Mouse (Mus musculus): ENCODE data around the gene Qtrt2. TPM values are rescaled to one million over a fixed set of nuclear protein-coding genes. Genes with fewer than 3 reads are reported as not detected.

Gene Qtrt2
- polyA plus RNA-seq (2015; fragmentation: Nextera tagmentation; extraction: Ambion mirVana): 22.8 and 24.6 TPM in 2 replicates

- H3K9me3 ChIP-seq (replicated peaks; ENCODE audit: low read length): no peaks in the 10 kb centered on the region
- H3K4me1 ChIP-seq (replicated peaks; ENCODE audit: insufficient read depth, low read length): no peaks in the 10 kb centered on the region
- H3K9ac ChIP-seq (ENCODE audit: low read depth, low read length): no peak within 1 kb of the TSS
- DNase-seq (ENCODE audit: low spot score): peak; percentile 28
- H3K4me2 ChIP-seq (ENCODE audit: low read length): no peak within 1 kb of the TSS
- no peak within 1 kb of the TSS for H3K27ac ChIP-seq
- TF ChIP-seq CTCF (IDR thresholded peaks at IDR 0.05; ENCODE audit: low read depth): no peak
- no peaks in the 10 kb centered on the region for H3K36me3 ChIP-seq (ENCODE audit: insufficient read depth, low read length)
- H3K4me3 ChIP-seq (replicated peaks; ENCODE audit: low read depth, low read length): no peak within 1 kb of the TSS
- H3K27me3 ChIP-seq (ENCODE audit: insufficient read depth, low read length): no peaks in the 10 kb centered on the region
- WGBS: 65% methylated on average over 6 of the region's 6 CpGs
- no peak for ATAC-seq (replicated peaks; ENCODE audit: low FRiP score, low read depth)
These were observed at the start of gene Qtrt2 for GRCm38 (mm10) chr16:43926341-43926859. TSS of gene Qtrt2 (minus strand) at chr16:43926809.

DNA sequence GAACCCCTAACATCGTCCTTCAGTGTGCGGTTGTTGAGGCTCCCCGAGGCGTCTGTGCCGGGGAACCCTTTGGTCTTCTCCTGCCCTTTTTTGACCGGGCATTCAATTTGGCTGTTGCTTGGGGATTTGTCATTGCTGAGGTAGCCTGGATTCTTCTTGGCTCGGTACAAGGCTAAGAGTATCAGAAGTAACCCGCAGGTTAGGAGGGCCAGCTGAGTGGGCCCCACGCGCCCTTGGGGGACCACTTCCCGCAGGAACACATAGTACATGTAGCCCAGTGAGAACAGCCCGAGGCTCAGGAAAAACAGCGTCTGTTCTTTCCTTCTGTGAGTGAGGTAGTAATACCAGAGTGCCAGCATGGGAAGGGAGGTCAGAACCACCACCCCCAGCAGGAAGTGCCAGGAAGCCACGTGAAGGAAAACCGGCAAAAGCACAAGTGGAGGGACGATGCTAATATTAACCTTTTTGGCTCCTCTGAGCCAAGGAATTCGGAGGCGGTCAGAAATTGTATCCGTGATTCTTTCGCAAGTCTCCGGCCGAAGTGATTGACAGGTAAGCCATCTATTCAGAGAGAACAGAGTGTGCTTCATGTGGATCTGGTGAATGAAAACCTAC, 47.1 kb upstream of the Qtrt2 start:
- Histone ChIP-seq H3K4me1 (replicated peaks; ENCODE audit: insufficient read depth, low read length) (no peaks in the 10 kb centered on the region), H3K4me3 (replicated peaks; ENCODE audit: low read depth, low read length) (no peak overlapping the region), H3K4me2 (ENCODE audit: low read length) (no peak overlapping the region), H3K9ac (ENCODE audit: low read depth, low read length) (no peak overlapping the region), H3K9me3 (replicated peaks; ENCODE audit: low read length) (no peaks in the 10 kb centered on the region), H3K36me3 (ENCODE audit: insufficient read depth, low read length) (no peaks in the 10 kb centered on the region), H3K27me3 (ENCODE audit: insufficient read depth, low read length) (no peaks in the 10 kb centered on the region), H3K27ac (no peak overlapping the region)
- WGBS: 81% methylated on average over 22 of the region's 22 CpGs
- no peak for DNase-seq (ENCODE audit: low spot score)
- no peak for ATAC-seq (replicated peaks; ENCODE audit: low FRiP score, low read depth)
- no peak for TF ChIP-seq CTCF (IDR thresholded peaks at IDR 0.05; ENCODE audit: low read depth)

DNA sequence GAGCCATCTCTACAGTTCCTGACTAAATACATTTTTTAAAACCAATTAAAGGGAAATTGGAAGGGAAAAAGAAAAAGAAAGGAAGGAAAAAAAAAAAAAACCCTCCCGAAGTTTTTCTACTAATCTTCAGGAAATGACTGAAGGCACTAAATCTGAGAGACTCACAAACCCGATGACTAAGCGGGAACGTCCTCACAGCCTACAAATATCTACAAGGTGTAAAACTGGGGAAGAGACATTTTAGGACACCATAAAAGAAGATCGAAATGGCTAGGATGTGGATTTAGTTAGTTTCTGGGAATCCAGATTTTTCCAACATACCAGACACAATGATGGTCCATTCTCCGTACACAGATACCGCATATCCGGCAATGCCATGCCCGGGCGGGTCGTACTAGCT, 46.5 kb upstream of the Qtrt2 start:
- Histone ChIP-seq H3K27ac (no peak overlapping the region), H3K4me2 (ENCODE audit: low read length) (no peak overlapping the region), H3K4me1 (replicated peaks; ENCODE audit: insufficient read depth, low read length) (no peaks in the 10 kb centered on the region), H3K4me3 (replicated peaks; ENCODE audit: low read depth, low read length) (no peak overlapping the region), H3K9me3 (replicated peaks; ENCODE audit: low read length) (no peaks in the 10 kb centered on the region), H3K27me3 (ENCODE audit: insufficient read depth, low read length) (no peaks in the 10 kb centered on the region), H3K36me3 (ENCODE audit: insufficient read depth, low read length) (no peaks in the 10 kb centered on the region), H3K9ac (ENCODE audit: low read depth, low read length) (no peak overlapping the region)
- ATAC-seq (replicated peaks; ENCODE audit: low FRiP score, low read depth) (no peak), DNase-seq (ENCODE audit: low spot score) (no peak)
- no peak for TF ChIP-seq CTCF (IDR thresholded peaks at IDR 0.05; ENCODE audit: low read depth)
- 87% methylated on average over 11 of the region's 11 CpGs for WGBS

DNA sequence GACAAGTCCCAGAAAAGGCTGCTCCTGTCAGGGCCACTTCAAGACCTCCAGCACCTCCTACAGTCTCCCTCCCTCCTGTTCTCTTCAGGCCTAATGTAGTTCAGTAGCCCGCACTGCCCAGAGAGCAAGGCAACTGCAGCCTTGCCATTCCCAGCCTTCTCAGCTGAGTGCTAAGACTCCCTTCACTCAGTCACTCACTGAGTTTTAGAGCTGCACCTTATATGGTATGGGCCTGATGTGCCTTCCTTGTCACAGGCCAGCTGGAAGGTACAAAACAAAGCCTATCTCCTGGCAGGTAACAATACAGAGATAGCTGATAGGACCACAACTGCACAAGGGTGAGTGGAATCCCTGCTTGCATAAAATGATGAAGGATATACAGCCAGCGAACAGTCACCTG, 45.8 kb upstream of the Qtrt2 start:
- H3K4me2 ChIP-seq (ENCODE audit: low read length): no peak overlapping the region
- H3K4me3 ChIP-seq (replicated peaks; ENCODE audit: low read depth, low read length): no peak overlapping the region
- no peaks in the 10 kb centered on the region for H3K27me3 ChIP-seq (ENCODE audit: insufficient read depth, low read length)
- no peak overlapping the region for H3K9ac ChIP-seq (ENCODE audit: low read depth, low read length)
- DNase-seq (ENCODE audit: low spot score) (no peak), ATAC-seq (replicated peaks; ENCODE audit: low FRiP score, low read depth) (no peak)
- H3K9me3 ChIP-seq (replicated peaks; ENCODE audit: low read length): no peaks in the 10 kb centered on the region
- TF ChIP-seq CTCF (IDR thresholded peaks at IDR 0.05; ENCODE audit: low read depth): no peak
- 95% methylated on average over 2 of the region's 2 CpGs for WGBS
- no peaks in the 10 kb centered on the region for H3K36me3 ChIP-seq (ENCODE audit: insufficient read depth, low read length)
- H3K4me1 ChIP-seq (replicated peaks; ENCODE audit: insufficient read depth, low read length): no peaks in the 10 kb centered on the region
- H3K27ac ChIP-seq: no peak overlapping the region

GRCm38 (mm10) chr16:43971741-43972140, 45.1 kb upstream of the Qtrt2 start:
- no peak overlapping the region for H3K9ac ChIP-seq (ENCODE audit: low read depth, low read length)
- DNase-seq (ENCODE audit: low spot score) (no peak), ATAC-seq (replicated peaks; ENCODE audit: low FRiP score, low read depth) (no peak)
- H3K27me3 ChIP-seq (ENCODE audit: insufficient read depth, low read length): no peaks in the 10 kb centered on the region
- no peaks in the 10 kb centered on the region for H3K4me1 ChIP-seq (replicated peaks; ENCODE audit: insufficient read depth, low read length)
- H3K27ac ChIP-seq: no peak overlapping the region
- no peaks in the 10 kb centered on the region for H3K36me3 ChIP-seq (ENCODE audit: insufficient read depth, low read length)
- H3K4me3 ChIP-seq (replicated peaks; ENCODE audit: low read depth, low read length): no peak overlapping the region
- no peak overlapping the region for H3K4me2 ChIP-seq (ENCODE audit: low read length)
- TF ChIP-seq CTCF (IDR thresholded peaks at IDR 0.05; ENCODE audit: low read depth): no peak
- WGBS: 86% methylated on average over 9 of the region's 9 CpGs
- H3K9me3 ChIP-seq (replicated peaks; ENCODE audit: low read length): no peaks in the 10 kb centered on the region

DNA sequence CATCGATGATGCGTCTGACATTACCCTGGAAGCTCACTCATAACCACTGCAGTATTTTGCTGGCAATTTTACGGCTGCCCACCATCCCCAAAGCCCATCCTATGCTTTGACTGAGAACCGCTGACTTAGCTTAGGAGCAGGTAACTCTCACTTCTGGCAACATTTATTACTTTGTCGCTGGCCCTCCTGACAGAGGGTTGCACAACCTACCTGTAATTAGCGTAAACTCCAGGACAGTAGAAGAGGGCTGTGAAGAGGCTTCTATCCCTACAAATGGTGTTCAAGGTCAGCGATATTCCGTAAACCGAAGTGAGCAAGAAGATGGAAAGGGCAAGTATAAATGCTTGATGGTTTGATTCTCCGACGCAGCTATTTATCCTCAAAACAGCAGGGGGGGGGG, 44.6 kb upstream of the Qtrt2 start:
- Histone ChIP-seq H3K4me3 (replicated peaks; ENCODE audit: low read depth, low read length) (no peak overlapping the region), H3K36me3 (ENCODE audit: insufficient read depth, low read length) (no peaks in the 10 kb centered on the region), H3K27me3 (ENCODE audit: insufficient read depth, low read length) (no peaks in the 10 kb centered on the region), H3K9me3 (replicated peaks; ENCODE audit: low read length) (no peaks in the 10 kb centered on the region), H3K4me2 (ENCODE audit: low read length) (no peak overlapping the region), H3K9ac (ENCODE audit: low read depth, low read length) (no peak overlapping the region), H3K27ac (no peak overlapping the region), H3K4me1 (replicated peaks; ENCODE audit: insufficient read depth, low read length) (no peaks in the 10 kb centered on the region)
- DNase-seq (ENCODE audit: low spot score): no peak
- WGBS: 94% methylated on average over 11 of the region's 11 CpGs
- TF ChIP-seq CTCF (IDR thresholded peaks at IDR 0.05; ENCODE audit: low read depth): no peak
- ATAC-seq (replicated peaks; ENCODE audit: low FRiP score, low read depth): no peak

- Histone ChIP-seq H3K27me3 (ENCODE audit: insufficient read depth, low read length) (no peaks in the 10 kb centered on the region), H3K9me3 (replicated peaks; ENCODE audit: low read length) (no peaks in the 10 kb centered on the region), H3K4me1 (replicated peaks; ENCODE audit: insufficient read depth, low read length) (no peaks in the 10 kb centered on the region), H3K36me3 (ENCODE audit: insufficient read depth, low read length) (no peaks in the 10 kb centered on the region), H3K4me2 (ENCODE audit: low read length) (no peak overlapping the region), H3K4me3 (replicated peaks; ENCODE audit: low read depth, low read length) (no peak overlapping the region), H3K9ac (ENCODE audit: low read depth, low read length) (no peak overlapping the region), H3K27ac (no peak overlapping the region)
- no peak for ATAC-seq (replicated peaks; ENCODE audit: low FRiP score, low read depth)
- WGBS: 83% methylated on average over 3 of the region's 3 CpGs
- no peak for TF ChIP-seq CTCF (IDR thresholded peaks at IDR 0.05; ENCODE audit: low read depth)
- DNase-seq (ENCODE audit: low spot score): no peak
These were observed 43.8 kb upstream of the Qtrt2 start for GRCm38 (mm10) chr16:43970426-43970825.
